Mouse (Mus musculus): ENCODE data around the gene Dpf3. TPM values are rescaled to one million over a fixed set of nuclear protein-coding genes. Genes with fewer than 3 reads are reported as not detected.
A peak's percentile ranks its signal among the peaks of the same experiment; 100 is the strongest.

Gene Dpf3
- polyA plus RNA-seq, 1 experiment from 2014 or later: 19.3 TPM

DNA sequence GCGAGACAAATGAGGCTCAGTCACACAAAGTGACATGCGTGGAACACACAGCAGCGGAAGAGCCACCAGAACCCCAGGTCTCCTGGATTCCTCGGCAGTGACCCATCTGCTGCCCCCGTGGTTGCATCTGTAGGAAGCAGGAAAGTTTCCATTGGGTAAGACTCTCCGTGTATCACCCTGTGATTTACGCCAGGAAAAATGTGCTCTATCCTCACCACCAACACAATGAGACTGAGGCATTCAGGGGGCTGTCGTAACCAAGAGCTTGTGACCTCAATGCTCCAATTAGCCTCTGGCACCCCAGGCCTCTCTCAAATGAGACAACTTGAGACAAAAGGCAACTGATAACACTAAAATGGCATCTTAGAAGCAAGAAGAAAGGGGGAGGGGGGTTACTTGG lies 192.5 kb downstream of the Dpf3 start:
- no peaks in the 10 kb centered on the region for H3K27me3 ChIP-seq (ENCODE audit: control insufficient read depth, insufficient read depth, low read depth, low read length)
- no peak overlapping the region for H3K27ac ChIP-seq (ENCODE audit: low read length)
- no peak for ATAC-seq
- no peaks in the 10 kb centered on the region for H3K4me1 ChIP-seq (ENCODE audit: control insufficient read depth, insufficient read depth, low read length)
- H3K4me2 ChIP-seq (ENCODE audit: low read length): no peak overlapping the region
- H3K9me3 ChIP-seq (replicated peaks; ENCODE audit: control insufficient read depth, low read length, poor library complexity, severe bottlenecking): no peaks in the 10 kb centered on the region
- 73% methylated on average over 8 of the region's 8 CpGs for WGBS
- H3K36me3 ChIP-seq (ENCODE audit: control insufficient read depth, insufficient read depth, low read length): no peaks in the 10 kb centered on the region
- no peak overlapping the region for H3K9ac ChIP-seq (ENCODE audit: low read depth, low read length)
- no peak overlapping the region for H3K4me3 ChIP-seq (ENCODE audit: low read depth, low read length)

DNA sequence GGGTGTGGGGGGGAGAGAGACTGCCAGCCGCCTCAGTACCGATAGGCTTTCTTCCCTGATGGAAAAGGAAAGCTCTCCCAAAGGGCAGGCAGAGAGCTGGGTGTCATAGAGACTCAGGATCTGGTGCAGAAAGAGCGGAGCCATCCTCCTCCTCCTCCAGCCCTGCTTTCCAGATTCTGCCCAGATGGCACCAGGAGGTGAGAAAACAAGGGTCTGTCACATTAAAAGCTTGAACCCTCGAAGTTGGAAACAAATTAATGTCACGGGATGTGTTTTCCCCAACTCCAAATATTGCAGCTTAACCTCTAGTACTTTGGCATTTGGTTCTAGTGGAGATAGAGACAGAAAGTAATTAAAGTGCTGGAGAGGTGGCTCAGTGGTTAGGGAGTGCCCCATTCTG lies 195.6 kb downstream of the Dpf3 start:
- 91% methylated on average over 5 of the region's 5 CpGs for WGBS

DNA sequence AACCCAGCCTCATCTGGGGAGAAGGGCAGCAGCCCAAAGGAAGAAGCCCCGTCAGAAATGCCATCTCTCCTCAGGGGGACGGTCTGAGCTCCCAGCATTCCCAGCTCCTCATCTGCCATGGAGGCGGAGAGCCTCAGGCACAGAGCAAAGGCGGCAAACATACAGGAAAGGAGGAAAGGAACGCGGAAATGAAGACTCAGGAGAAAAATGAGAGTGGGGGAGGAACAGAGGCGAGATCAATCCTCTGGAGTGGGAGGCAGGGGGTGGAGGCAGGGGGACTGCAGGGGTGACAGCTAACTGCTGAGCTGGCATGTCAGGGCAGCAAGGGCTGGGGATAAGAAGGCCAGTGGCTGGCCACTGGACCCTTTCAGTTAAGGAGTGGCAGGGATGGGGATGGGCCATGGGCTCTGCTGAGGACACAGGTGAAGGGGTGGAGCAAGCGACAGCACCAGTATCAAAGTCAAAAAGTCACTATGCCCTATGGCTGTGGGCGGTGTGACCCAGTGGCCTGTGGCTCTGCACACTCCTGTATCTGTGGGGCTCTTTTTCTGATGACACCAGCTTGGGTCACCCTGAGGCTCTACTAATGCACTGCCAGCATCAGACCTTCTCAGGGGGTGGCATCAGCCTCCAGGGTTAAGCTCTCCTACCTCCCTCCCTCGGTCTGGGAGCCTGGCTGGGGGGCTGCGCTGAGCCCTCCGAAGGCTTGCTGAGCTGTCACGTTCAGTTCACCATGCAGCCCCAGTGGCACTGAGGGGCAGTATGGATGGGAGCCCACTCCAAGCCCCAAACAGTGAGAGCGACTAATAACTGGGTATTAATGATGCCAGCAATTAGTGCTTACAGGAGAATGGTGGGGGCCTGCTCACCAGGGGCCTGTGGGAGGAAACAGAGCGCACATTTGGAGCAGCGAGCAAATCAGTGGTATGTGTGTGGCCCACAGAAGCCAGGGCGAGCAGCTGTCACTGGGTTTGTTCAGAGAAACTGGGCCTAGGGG lies 200.7 kb downstream of the Dpf3 start:
- H3K9me3 ChIP-seq (replicated peaks; ENCODE audit: control insufficient read depth, low read length, poor library complexity, severe bottlenecking): no peaks in the 10 kb centered on the region
- H3K36me3 ChIP-seq (ENCODE audit: control insufficient read depth, insufficient read depth, low read length): no peaks in the 10 kb centered on the region
- H3K4me3 ChIP-seq (ENCODE audit: low read depth, low read length): no peak overlapping the region
- no peak overlapping the region for H3K4me2 ChIP-seq (ENCODE audit: low read length)
- H3K4me1 ChIP-seq (ENCODE audit: control insufficient read depth, insufficient read depth, low read length): peaks cover 4% of the 10 kb centered on the region; the same call in 1 of the 2 replicates
- H3K27ac ChIP-seq (ENCODE audit: low read length): 0 out of 2 replicates have a peak overlapping the region, but pooled peaks have one; percentile 17
- 56% methylated on average over 17 of the region's 17 CpGs for WGBS
- ATAC-seq: peak; percentile 51; the same call in 1 of the 2 replicates
- no peaks in the 10 kb centered on the region for H3K27me3 ChIP-seq (ENCODE audit: control insufficient read depth, insufficient read depth, low read depth, low read length)
- H3K9ac ChIP-seq (ENCODE audit: low read depth, low read length): no peak overlapping the region

More for the DNA sequence above, 195.6 kb downstream of the Dpf3 start:
- Histone ChIP-seq H3K27ac (ENCODE audit: low read length) (no peak overlapping the region), H3K27me3 (ENCODE audit: control insufficient read depth, insufficient read depth, low read depth, low read length) (no peaks in the 10 kb centered on the region), H3K4me1 (ENCODE audit: control insufficient read depth, insufficient read depth, low read length) (peaks cover 4% of the 10 kb centered on the region; the same call in 1 of the 2 replicates), H3K36me3 (ENCODE audit: control insufficient read depth, insufficient read depth, low read length) (no peaks in the 10 kb centered on the region), H3K9ac (ENCODE audit: low read depth, low read length) (no peak overlapping the region), H3K4me3 (ENCODE audit: low read depth, low read length) (no peak overlapping the region), H3K4me2 (ENCODE audit: low read length) (no peak overlapping the region), H3K9me3 (replicated peaks; ENCODE audit: control insufficient read depth, low read length, poor library complexity, severe bottlenecking) (no peaks in the 10 kb centered on the region)
- no peak for ATAC-seq

DNA sequence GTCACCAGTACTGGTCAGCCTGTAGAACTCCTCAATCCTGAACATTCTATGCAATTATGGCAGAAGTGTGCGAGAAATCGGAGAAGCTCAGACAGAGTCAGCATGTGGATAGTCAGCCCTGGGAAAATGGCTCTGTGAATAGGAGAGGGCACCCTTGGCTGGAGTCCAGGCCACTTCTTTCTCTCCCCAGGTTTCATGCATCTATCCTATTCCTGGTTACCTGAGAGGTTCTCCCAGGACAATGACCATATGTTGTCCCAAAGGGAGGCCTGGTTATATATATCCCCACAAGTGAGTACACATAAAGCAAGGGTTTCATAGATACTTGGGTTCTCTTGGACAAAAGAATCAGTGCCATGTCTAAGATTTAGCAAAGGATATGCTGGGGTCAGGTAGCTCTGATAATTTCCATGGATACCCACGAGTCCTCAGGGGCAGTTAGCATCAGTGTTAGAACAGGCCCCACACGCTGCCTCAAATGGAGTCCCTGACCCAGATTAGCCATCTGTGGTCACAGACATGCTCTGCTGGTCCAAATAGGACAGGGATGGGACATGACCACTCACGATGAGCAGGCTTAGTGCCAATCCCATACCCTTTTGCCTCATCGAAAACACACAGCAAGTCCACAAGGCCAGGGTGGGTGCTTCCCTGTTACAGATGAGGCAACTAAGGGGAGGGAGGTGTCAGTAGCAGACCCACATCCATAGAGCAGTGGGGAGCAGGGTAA lies 203.8 kb downstream of the Dpf3 start:
- H3K4me1 ChIP-seq (ENCODE audit: control insufficient read depth, insufficient read depth, low read length): peaks cover 14% of the 10 kb centered on the region
- H3K27ac ChIP-seq (ENCODE audit: low read length): no peak overlapping the region
- ATAC-seq: no peak
- H3K36me3 ChIP-seq (ENCODE audit: control insufficient read depth, insufficient read depth, low read length): no peaks in the 10 kb centered on the region
- no peaks in the 10 kb centered on the region for H3K27me3 ChIP-seq (ENCODE audit: control insufficient read depth, insufficient read depth, low read depth, low read length)
- 84% methylated on average over 6 of the region's 6 CpGs for WGBS
- no peak overlapping the region for H3K4me3 ChIP-seq (ENCODE audit: low read depth, low read length)
- H3K4me2 ChIP-seq (ENCODE audit: low read length): no peak overlapping the region
- H3K9me3 ChIP-seq (replicated peaks; ENCODE audit: control insufficient read depth, low read length, poor library complexity, severe bottlenecking): no peaks in the 10 kb centered on the region
- H3K9ac ChIP-seq (ENCODE audit: low read depth, low read length): no peak overlapping the region

DNA sequence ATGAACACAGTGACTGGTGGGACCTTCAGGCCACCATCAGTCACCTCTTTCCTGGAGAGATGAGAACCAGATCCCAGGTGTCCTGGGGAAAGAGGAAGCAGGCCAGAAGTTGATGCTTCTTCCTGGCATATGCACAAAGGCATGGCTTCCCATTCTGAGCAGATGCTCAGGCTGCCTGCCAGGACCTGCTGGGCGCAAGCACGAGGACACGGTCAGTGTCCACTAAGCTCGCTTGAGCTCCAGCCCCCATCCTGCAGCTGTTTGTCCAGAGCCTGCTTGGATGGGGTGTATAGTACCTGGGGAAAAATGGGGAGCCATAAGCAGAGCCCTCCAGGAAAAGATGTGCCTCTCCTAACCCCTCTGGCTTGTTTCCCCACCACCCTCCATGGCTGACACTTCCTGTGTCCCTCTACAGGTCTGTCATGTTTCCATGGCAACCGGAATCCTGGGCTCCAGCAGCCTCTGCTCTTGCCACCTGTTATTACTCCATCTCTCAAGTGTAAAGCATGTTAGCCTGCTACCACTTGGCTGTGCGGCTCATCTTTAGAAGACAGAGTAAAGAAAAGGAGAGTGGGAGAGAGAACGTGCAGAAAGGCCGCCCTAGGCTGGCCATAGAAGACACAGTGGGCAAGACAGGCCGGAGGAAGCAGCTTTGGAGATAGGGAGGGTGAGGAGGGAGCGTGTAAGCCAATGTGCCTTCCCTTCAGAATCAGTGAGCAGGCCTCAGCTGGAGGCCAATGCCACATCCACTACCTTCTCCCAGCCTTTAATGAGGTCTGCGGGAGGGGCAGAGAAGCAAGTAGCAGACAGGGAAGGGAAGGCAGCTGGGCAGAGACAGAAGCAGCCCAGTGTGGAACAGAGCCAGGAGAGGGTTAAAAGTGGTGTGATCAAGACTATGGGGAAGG lies 209.7 kb downstream of the Dpf3 start:
- 32% methylated on average over 11 of the region's 11 CpGs for WGBS
- Histone ChIP-seq H3K9ac (ENCODE audit: low read depth, low read length) (peak overlapping the region; percentile 39; the same call in 1 of the 2 replicates), H3K4me2 (ENCODE audit: low read length) (no peak overlapping the region), H3K4me3 (ENCODE audit: low read depth, low read length) (no peak overlapping the region), H3K9me3 (replicated peaks; ENCODE audit: control insufficient read depth, low read length, poor library complexity, severe bottlenecking) (no peaks in the 10 kb centered on the region), H3K4me1 (ENCODE audit: control insufficient read depth, insufficient read depth, low read length) (peaks cover 29% of the 10 kb centered on the region), H3K27ac (ENCODE audit: low read length) (peak overlapping the region; percentile 82), H3K27me3 (ENCODE audit: control insufficient read depth, insufficient read depth, low read depth, low read length) (no peaks in the 10 kb centered on the region), H3K36me3 (ENCODE audit: control insufficient read depth, insufficient read depth, low read length) (no peaks in the 10 kb centered on the region)
- peak; percentile 88 for ATAC-seq

DNA sequence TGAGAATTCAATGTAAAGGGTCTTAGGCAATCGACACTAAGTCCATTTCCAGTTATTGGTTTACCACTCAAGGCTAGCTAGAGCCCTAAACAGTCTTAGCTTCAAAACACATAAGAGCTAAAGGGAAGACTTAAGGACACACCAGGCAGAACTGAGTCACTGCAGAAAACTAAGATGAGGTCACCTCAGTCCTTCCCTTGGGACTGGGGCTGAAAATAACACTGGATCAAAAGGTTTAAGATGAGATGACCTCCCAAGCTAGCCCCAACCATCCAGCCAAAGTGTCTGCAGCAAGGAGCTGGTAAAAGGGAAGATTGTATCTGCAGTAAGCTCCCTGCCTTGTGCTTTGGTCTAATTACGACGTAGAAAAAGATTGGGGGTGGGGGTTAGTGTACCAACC lies 216.3 kb downstream of the Dpf3 start:
- H3K36me3 ChIP-seq (ENCODE audit: control insufficient read depth, insufficient read depth, low read length): no peaks in the 10 kb centered on the region
- H3K9me3 ChIP-seq (replicated peaks; ENCODE audit: control insufficient read depth, low read length, poor library complexity, severe bottlenecking): no peaks in the 10 kb centered on the region
- 0 out of 2 replicates have a peak, but pooled peaks cover 4% of the 10 kb centered on the region for H3K4me1 ChIP-seq (ENCODE audit: control insufficient read depth, insufficient read depth, low read length)
- H3K9ac ChIP-seq (ENCODE audit: low read depth, low read length): no peak overlapping the region
- no peak overlapping the region for H3K27ac ChIP-seq (ENCODE audit: low read length)
- no peaks in the 10 kb centered on the region for H3K27me3 ChIP-seq (ENCODE audit: control insufficient read depth, insufficient read depth, low read depth, low read length)
- ATAC-seq: no peak
- H3K4me2 ChIP-seq (ENCODE audit: low read length): no peak overlapping the region
- no peak overlapping the region for H3K4me3 ChIP-seq (ENCODE audit: low read depth, low read length)
- 87% methylated on average over 3 of the region's 3 CpGs for WGBS

DNA sequence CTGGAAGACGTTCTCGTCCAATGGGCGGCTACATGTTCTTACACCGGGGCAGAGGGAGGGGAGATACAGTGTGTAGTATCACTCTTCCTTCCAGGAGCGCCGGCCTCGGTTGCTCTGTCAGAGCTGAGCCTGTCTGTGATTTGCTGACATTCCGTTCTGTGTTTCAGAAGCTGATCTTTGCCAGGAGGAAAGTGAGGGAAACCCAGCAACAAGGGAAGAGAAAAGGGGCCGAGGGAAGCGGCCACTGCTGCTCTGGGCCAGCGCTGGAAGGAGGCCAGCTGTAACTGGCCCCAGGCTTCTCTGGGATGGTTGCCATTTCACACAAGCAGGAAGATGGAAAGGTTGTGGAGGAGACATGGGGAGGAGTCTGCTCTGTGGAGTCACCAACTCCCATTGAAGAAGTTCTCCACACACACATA lies 219.0 kb downstream of the Dpf3 start:
- Histone ChIP-seq H3K4me1 (ENCODE audit: control insufficient read depth, insufficient read depth, low read length) (0 out of 2 replicates have a peak, but pooled peaks cover 4% of the 10 kb centered on the region), H3K27me3 (ENCODE audit: control insufficient read depth, insufficient read depth, low read depth, low read length) (no peaks in the 10 kb centered on the region), H3K36me3 (ENCODE audit: control insufficient read depth, insufficient read depth, low read length) (no peaks in the 10 kb centered on the region), H3K4me3 (ENCODE audit: low read depth, low read length) (no peak overlapping the region), H3K9ac (ENCODE audit: low read depth, low read length) (no peak overlapping the region), H3K4me2 (ENCODE audit: low read length) (no peak overlapping the region), H3K27ac (ENCODE audit: low read length) (peak overlapping the region; percentile 65), H3K9me3 (replicated peaks; ENCODE audit: control insufficient read depth, low read length, poor library complexity, severe bottlenecking) (no peaks in the 10 kb centered on the region)
- ATAC-seq: peak; percentile 78
- 71% methylated on average over 11 of the region's 11 CpGs for WGBS

DNA sequence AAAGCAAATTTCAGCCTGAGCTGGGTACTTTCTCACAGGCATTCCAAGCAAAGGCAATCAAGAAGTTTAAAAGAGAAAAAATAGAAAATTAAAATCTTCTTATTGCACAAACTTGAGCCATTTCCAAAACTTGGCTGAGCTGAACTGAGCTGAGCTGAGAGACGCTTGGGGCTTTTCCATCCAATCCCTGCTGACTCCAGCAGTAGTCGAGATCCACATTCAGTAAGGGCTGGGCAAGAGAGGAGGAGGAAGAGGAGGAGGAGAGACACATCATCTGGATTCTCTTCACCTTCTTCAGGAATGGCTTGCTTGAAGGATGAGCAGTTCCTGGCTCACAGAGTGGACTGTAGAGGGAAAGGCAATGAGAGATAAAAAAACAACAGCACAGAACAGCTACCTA lies 227.0 kb downstream of the Dpf3 start:
- no peak for ATAC-seq
- no peaks in the 10 kb centered on the region for H3K27me3 ChIP-seq (ENCODE audit: control insufficient read depth, insufficient read depth, low read depth, low read length)
- 66% methylated on average over 2 of the region's 2 CpGs for WGBS
- H3K4me3 ChIP-seq (ENCODE audit: low read depth, low read length): no peak overlapping the region
- H3K36me3 ChIP-seq (ENCODE audit: control insufficient read depth, insufficient read depth, low read length): no peaks in the 10 kb centered on the region
- H3K9ac ChIP-seq (ENCODE audit: low read depth, low read length): no peak overlapping the region
- H3K4me1 ChIP-seq (ENCODE audit: control insufficient read depth, insufficient read depth, low read length): no peaks in the 10 kb centered on the region
- H3K27ac ChIP-seq (ENCODE audit: low read length): no peak overlapping the region
- H3K4me2 ChIP-seq (ENCODE audit: low read length): no peak overlapping the region
- no peaks in the 10 kb centered on the region for H3K9me3 ChIP-seq (replicated peaks; ENCODE audit: control insufficient read depth, low read length, poor library complexity, severe bottlenecking)
